Mouse (Mus musculus) embryonic fibroblast, embryonic 13.5 days (primary cell): ENCODE results near the gene Arid1b.

Experiments used
- CTCF ChIP-seq: IDR thresholded peaks from 2 replicates; pipeline ENCODE4 v1.5.1; 2011; ENCODE audit warnings: mild to moderate bottlenecking, control low read depth, low read length, moderate library complexity, borderline replicate concordance; ENCODE audit not compliant: insufficient read depth
- POLR2A ChIP-seq: IDR thresholded peaks from 2 replicates; pipeline ENCODE4 v1.6.1; 2011; ENCODE audit warnings: low read depth, mild to moderate bottlenecking, control low read depth, low read length, moderate library complexity

- no peak for TF ChIP-seq CTCF
- TF ChIP-seq POLR2A, result no peak
Measured at GRCm38 (mm10) chr17:5130116-5130515, 136.0 kb downstream of the Arid1b start.
